Mouse (Mus musculus) liver, embryonic 11.5 days (tissue): ENCODE data around the gene H2al1a. TPM values are rescaled to one million over a fixed set of nuclear protein-coding genes. Genes with fewer than 3 reads are reported as not detected.
"Not testable (repeated sequence)": the region's sequence is repeated elsewhere in the genome, so short reads cannot be mapped to it uniquely, and the experiment has no call there.

ENCODE experiments used
- ATAC-seq: fragments of 200-750 bp; cut with Nextera tagmentation; replicated peaks from 2 replicates; pipeline ENCODE4 v1.8.0; 2017; ENCODE audit warnings: moderate number of reproducible peaks, mild to moderate bottlenecking, moderate TSS enrichment, moderate library complexity; ENCODE audit not compliant: low FRiP score
- DNase-seq: peaks from one replicate; pipeline ENCODE4 v3.0.0-alpha.2; 2017; ENCODE audit warnings: low spot score
- H3K27ac ChIP-seq: fragments of 300-500 bp; sonication (generic); 2 replicates; pipeline ENCODE4 v1.5.1; 2014; ENCODE audit warnings: mild to moderate bottlenecking, low read depth, low read length, control low read depth
- H3K27me3 ChIP-seq: fragments of 300-500 bp; sonication (generic); replicated peaks from 2 replicates; pipeline ENCODE4 v1.6.1; 2014; ENCODE audit warnings: low read length, mixed read lengths; ENCODE audit not compliant: control insufficient read depth, insufficient read depth
- H3K36me3 ChIP-seq: fragments of 300-500 bp; sonication (generic); 2 replicates; pipeline ENCODE4 v1.6.1; 2014; ENCODE audit warnings: mild to moderate bottlenecking, low read length, moderate library complexity, mixed read lengths; ENCODE audit not compliant: control insufficient read depth, insufficient read depth
- H3K4me1 ChIP-seq: fragments of 300-500 bp; sonication (generic); replicated peaks from 2 replicates; pipeline ENCODE4 v1.6.1; 2014; ENCODE audit warnings: low read length, mixed read lengths; ENCODE audit not compliant: control insufficient read depth, insufficient read depth
- H3K4me2 ChIP-seq: fragments of 300-500 bp; sonication (generic); 2 replicates; pipeline ENCODE4 v1.6.1; 2014; ENCODE audit warnings: mild to moderate bottlenecking, control low read depth, moderate library complexity
- H3K4me3 ChIP-seq: fragments of 300-500 bp; sonication (generic); 2 replicates; pipeline ENCODE4 v1.5.1; 2014; ENCODE audit warnings: low read depth, low read length, control low read depth
- H3K9ac ChIP-seq: fragments of 300-500 bp; sonication (generic); 2 replicates; pipeline ENCODE4 v1.6.1; 2014; ENCODE audit warnings: low read depth, low read length, control low read depth
- H3K9me3 ChIP-seq: fragments of 300-500 bp; sonication (generic); 2 replicates; pipeline ENCODE4 v1.6.1; 2016; ENCODE audit warnings: low read length, inconsistent platforms, mixed read lengths; ENCODE audit not compliant: control insufficient read depth
- WGBS: fragments of 180-500 bp; shearing (Covaris S2); extraction: QIAGEN DNeasy Blood & Tissue Kit; methylation state at CpG from one replicate; pipeline ENCODE4 v1.1.7; 2014; 5-methylcytosine and 5-hydroxymethylcytosine counted together
- polyA plus RNA-seq: library from polyadenylated mRNA; unstranded; fragments of >200 nt; fragmentation: Nextera tagmentation; extraction: Ambion mirVana; gene quantifications from 2 replicates; pipeline ENCODE4 v1.2.1, GENCODE M21; 2014

H2al1a gene
- not detected in 2 replicates for polyA plus RNA-seq

- not testable (repeated sequence) for H3K36me3 ChIP-seq, H3K4me2 ChIP-seq, H3K27ac ChIP-seq, H3K4me1 ChIP-seq, ATAC-seq, DNase-seq, H3K27me3 ChIP-seq, H3K9ac ChIP-seq, H3K9me3 ChIP-seq, H3K4me3 ChIP-seq
- no CpG with 5 or more reads among the region's 3 CpGs for WGBS
Observed at GRCm38 (mm10) chrX:11298957-11299356, at the start of gene H2al1a. Gene H2al1a (plus strand): TSS chrX:11299257.

- Histone ChIP-seq H3K4me3 (no peak overlapping the region), H3K9ac (no peak overlapping the region), H3K4me1 (no peaks in the 10 kb centered on the region), H3K4me2 (no peak overlapping the region), H3K27ac (no peak overlapping the region), H3K9me3 (no peaks in the 10 kb centered on the region), H3K27me3 (0 out of 2 replicates have a peak, but pooled peaks cover 4% of the 10 kb centered on the region), H3K36me3 (no peaks in the 10 kb centered on the region)
- ATAC-seq (no peak), DNase-seq (no peak)
- 31% methylated on average over 12 of the region's 12 CpGs for WGBS
Observed at GRCm38 (mm10) chrX:11250155-11250554, 48.9 kb upstream of the H2al1a start.

GRCm38 (mm10) chrX:11254062-11254461 is 45.0 kb upstream of the H2al1a start:
- no peak for DNase-seq

GRCm38 (mm10) chrX:11254521-11255207 is 44.4 kb upstream of the H2al1a start:
- Histone ChIP-seq H3K36me3 (no peaks in the 10 kb centered on the region), H3K9me3 (no peaks in the 10 kb centered on the region), H3K27me3 (peaks cover 6% of the 10 kb centered on the region; the same call in 1 of the 2 replicates), H3K4me2 (no peak overlapping the region), H3K9ac (no peak overlapping the region), H3K27ac (no peak overlapping the region), H3K4me1 (no peaks in the 10 kb centered on the region), H3K4me3 (no peak overlapping the region)
- no peak for DNase-seq
- 38% methylated on average over 11 of the region's 11 CpGs for WGBS
- no peak for ATAC-seq

More at GRCm38 (mm10) chrX:11254062-11254461, 45.0 kb upstream of the H2al1a start:
- Histone ChIP-seq H3K9me3 (no peaks in the 10 kb centered on the region), H3K4me1 (no peaks in the 10 kb centered on the region), H3K36me3 (no peaks in the 10 kb centered on the region), H3K27me3 (peaks cover 6% of the 10 kb centered on the region; the same call in 1 of the 2 replicates), H3K4me2 (no peak overlapping the region), H3K9ac (no peak overlapping the region), H3K4me3 (no peak overlapping the region), H3K27ac (no peak overlapping the region)
- ATAC-seq = no peak
- WGBS = 38% methylated on average over 5 of the region's 5 CpGs

GRCm38 (mm10) chrX:11255564-11256360 is 43.3 kb upstream of the H2al1a start:
- 56% methylated on average over 8 of the region's 8 CpGs for WGBS
- no peak for DNase-seq

GRCm38 (mm10) chrX:11264918-11265317 is 34.1 kb upstream of the H2al1a start:
- Histone ChIP-seq H3K4me3 (no peak overlapping the region), H3K9me3 (no peaks in the 10 kb centered on the region), H3K27ac (no peak overlapping the region), H3K4me1 (no peaks in the 10 kb centered on the region), H3K27me3 (peaks cover 7% of the 10 kb centered on the region), H3K9ac (no peak overlapping the region), H3K36me3 (no peaks in the 10 kb centered on the region), H3K4me2 (no peak overlapping the region)
- WGBS = 79% methylated on average over 8 of the region's 8 CpGs
- DNase-seq (no peak), ATAC-seq (no peak)

More at GRCm38 (mm10) chrX:11255564-11256360, 43.3 kb upstream of the H2al1a start:
- H3K4me1 ChIP-seq = no peaks in the 10 kb centered on the region
- no peaks in the 10 kb centered on the region for H3K9me3 ChIP-seq
- H3K9ac ChIP-seq = no peak overlapping the region
- H3K27me3 ChIP-seq = peaks cover 3% of the 10 kb centered on the region; the same call in 1 of the 2 replicates
- H3K27ac ChIP-seq = no peak overlapping the region
- H3K4me3 ChIP-seq = no peak overlapping the region
- no peak for ATAC-seq
- H3K4me2 ChIP-seq = no peak overlapping the region
- H3K36me3 ChIP-seq = no peaks in the 10 kb centered on the region

GRCm38 (mm10) chrX:11267791-11268190 is 31.3 kb upstream of the H2al1a start:
- Histone ChIP-seq H3K4me3 (no peak overlapping the region), H3K9ac (no peak overlapping the region), H3K9me3 (no peaks in the 10 kb centered on the region), H3K27me3 (peaks cover 7% of the 10 kb centered on the region), H3K36me3 (no peaks in the 10 kb centered on the region), H3K4me2 (no peak overlapping the region), H3K4me1 (no peaks in the 10 kb centered on the region), H3K27ac (no peak overlapping the region)
- 58% methylated on average over 7 of the region's 7 CpGs for WGBS
- DNase-seq (no peak), ATAC-seq (no peak)

- no peaks in the 10 kb centered on the region for H3K4me1 ChIP-seq
- 81% methylated on average over 3 of the region's 3 CpGs for whole genome bisulfite sequencing
- ATAC-seq = no peak
Observed at GRCm38 (mm10) chrX:11269074-11269473, 30.0 kb upstream of the H2al1a start.

More at GRCm38 (mm10) chrX:11269074-11269473, 30.0 kb upstream of the H2al1a start:
- no peaks in the 10 kb centered on the region for H3K36me3 ChIP-seq
- no peaks in the 10 kb centered on the region for H3K9me3 ChIP-seq
- no peak overlapping the region for H3K4me2 ChIP-seq
- no peak overlapping the region for H3K9ac ChIP-seq
- DNase-seq = no peak
- H3K27me3 ChIP-seq = peaks cover 7% of the 10 kb centered on the region
- no peak overlapping the region for H3K4me3 ChIP-seq
- H3K27ac ChIP-seq = no peak overlapping the region
